Mouse (Mus musculus): Measurements from ENCODE around the gene Csnk1e. TPM values are rescaled to one million over a fixed set of nuclear protein-coding genes. Genes with fewer than 3 reads are reported as not detected.

The Csnk1e gene
- polyA plus RNA-seq, 1 experiment from 2014 or later: 24.7 TPM

DNA sequence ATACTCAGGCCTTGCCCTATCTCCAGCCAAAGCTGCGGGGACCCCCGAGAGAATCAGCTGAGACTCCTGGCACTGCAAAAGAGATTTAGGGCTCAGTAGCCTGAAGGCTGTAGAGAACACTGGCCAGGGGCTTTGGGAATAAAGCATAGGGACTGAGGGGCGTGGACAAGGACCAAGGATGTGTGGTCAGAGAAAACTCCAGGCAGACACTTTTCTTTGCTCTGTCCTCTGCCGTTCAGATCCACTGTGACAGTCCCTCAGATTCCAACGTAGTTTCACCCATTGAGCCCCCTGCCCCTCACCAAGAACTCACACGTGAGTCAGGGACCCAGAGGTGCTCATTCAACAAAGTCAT is 13.1 kb downstream of the Csnk1e start:
- H3K9me3 ChIP-seq (replicated peaks): no peaks in the 10 kb centered on the region
- peak overlapping the region; percentile 89 for H3K4me2 ChIP-seq
- peaks cover 16% of the 10 kb centered on the region for H3K27me3 ChIP-seq (replicated peaks)
- ATAC-seq: no peak
- H3K4me1 ChIP-seq: peaks cover 63% of the 10 kb centered on the region
- H3K4me3 ChIP-seq: peak overlapping the region; percentile 76
- H3K36me3 ChIP-seq: peaks cover 15% of the 10 kb centered on the region
- 13% methylated on average over 6 of the region's 6 CpGs for WGBS (ENCODE audit: insufficient replicate concordance)
- peak overlapping the region; percentile 76 for H3K9ac ChIP-seq
- peak overlapping the region; percentile 79; the same call in 1 of the 2 replicates for H3K27ac ChIP-seq

GRCm38 (mm10) chr15:79441331-79442256 is 13.8 kb downstream of the Csnk1e start:
- peaks cover 16% of the 10 kb centered on the region for H3K27me3 ChIP-seq (replicated peaks)
- peak; percentile 57 for ATAC-seq
- peaks cover 20% of the 10 kb centered on the region for H3K36me3 ChIP-seq
- H3K9ac ChIP-seq: peak overlapping the region; percentile 76
- H3K4me3 ChIP-seq: peak overlapping the region; percentile 76
- 1% methylated on average over 82 of the region's 107 CpGs for WGBS (ENCODE audit: insufficient replicate concordance)
- H3K27ac ChIP-seq: peak overlapping the region; percentile 79
- peaks cover 69% of the 10 kb centered on the region for H3K4me1 ChIP-seq
- no peaks in the 10 kb centered on the region for H3K9me3 ChIP-seq (replicated peaks)
- peak overlapping the region; percentile 89 for H3K4me2 ChIP-seq

DNA sequence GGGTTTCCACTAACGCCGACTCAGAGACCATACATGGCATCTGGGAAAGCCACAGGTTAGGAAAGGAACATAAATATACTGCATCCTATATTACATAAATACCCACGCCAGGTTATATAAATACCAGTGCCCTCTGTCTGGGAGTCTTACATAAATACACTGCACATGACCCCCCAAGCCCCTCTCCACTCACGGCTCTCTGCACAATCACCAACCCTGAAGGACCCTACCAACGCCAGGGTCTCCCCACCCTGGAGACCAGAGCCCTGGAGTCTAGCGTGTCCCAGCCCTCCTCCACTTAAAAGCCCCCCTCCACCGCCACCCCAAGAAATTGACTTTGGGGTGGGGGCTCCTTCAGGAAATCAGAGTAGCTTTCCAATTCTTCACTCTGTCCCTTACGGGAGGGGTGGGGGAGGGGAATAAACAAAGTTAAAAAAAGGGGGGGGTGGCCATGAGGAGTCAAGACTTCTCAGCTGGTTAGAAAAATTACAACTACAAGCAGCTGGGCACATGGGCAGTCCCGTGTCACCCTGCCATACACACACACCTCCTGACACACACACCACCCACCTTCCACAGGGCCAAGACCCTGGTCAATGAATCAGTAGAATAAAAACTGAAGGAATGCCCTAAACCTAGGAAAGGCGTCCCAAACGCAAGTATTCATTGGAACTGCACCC is 14.6 kb downstream of the Csnk1e start:
- Histone ChIP-seq H3K4me1 (peaks cover 77% of the 10 kb centered on the region), H3K4me3 (peak overlapping the region; percentile 76), H3K27me3 (replicated peaks) (peaks cover 16% of the 10 kb centered on the region), H3K9me3 (replicated peaks) (no peaks in the 10 kb centered on the region), H3K4me2 (peak overlapping the region; percentile 89), H3K36me3 (peaks cover 24% of the 10 kb centered on the region), H3K9ac (peak overlapping the region; percentile 76), H3K27ac (peak overlapping the region; percentile 79)
- WGBS (ENCODE audit: insufficient replicate concordance): 30% methylated on average over 11 of the region's 11 CpGs
- no peak for ATAC-seq

DNA sequence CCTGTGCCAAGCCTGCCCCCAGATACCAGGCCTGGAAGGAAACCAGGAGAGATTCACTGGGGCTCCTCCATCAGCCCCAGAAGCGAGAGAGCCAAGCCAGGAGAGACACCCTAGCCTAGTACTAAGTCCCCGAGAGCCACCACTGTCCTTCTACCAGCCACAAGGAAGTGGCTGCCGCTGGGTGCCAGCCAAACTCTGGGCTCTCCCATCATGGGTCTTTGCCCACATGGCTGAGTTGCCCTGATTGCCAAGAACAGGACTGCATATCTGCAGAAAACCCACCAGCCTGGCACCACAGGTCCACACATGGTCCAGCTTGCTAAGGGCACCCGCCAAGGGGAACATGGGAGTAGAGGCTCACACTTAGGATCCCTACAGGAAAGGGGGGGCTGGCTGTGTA is 15.1 kb downstream of the Csnk1e start:
- H3K27ac ChIP-seq: no peak overlapping the region; the same call in 1 of the 2 replicates
- no peak overlapping the region; the same call in 1 of the 2 replicates for H3K9ac ChIP-seq
- peaks cover 81% of the 10 kb centered on the region for H3K4me1 ChIP-seq
- peaks cover 25% of the 10 kb centered on the region for H3K36me3 ChIP-seq
- H3K4me2 ChIP-seq: peak overlapping the region; percentile 89
- no peak for ATAC-seq
- H3K4me3 ChIP-seq: peak overlapping the region; percentile 76; the same call in 1 of the 2 replicates
- peaks cover 16% of the 10 kb centered on the region for H3K27me3 ChIP-seq (replicated peaks)
- WGBS (ENCODE audit: insufficient replicate concordance): 56% methylated on average over 4 of the region's 4 CpGs
- no peaks in the 10 kb centered on the region for H3K9me3 ChIP-seq (replicated peaks)

GRCm38 (mm10) chr15:79439386-79439785 is 16.0 kb downstream of the Csnk1e start:
- no peak overlapping the region for H3K9ac ChIP-seq
- peaks cover 77% of the 10 kb centered on the region for H3K4me1 ChIP-seq
- no peak overlapping the region for H3K4me3 ChIP-seq
- no peaks in the 10 kb centered on the region for H3K9me3 ChIP-seq (replicated peaks)
- peaks cover 16% of the 10 kb centered on the region for H3K27me3 ChIP-seq (replicated peaks)
- 71% methylated on average over 4 of the region's 4 CpGs for WGBS (ENCODE audit: insufficient replicate concordance)
- H3K4me2 ChIP-seq: no peak overlapping the region
- no peak overlapping the region for H3K27ac ChIP-seq
- peaks cover 26% of the 10 kb centered on the region for H3K36me3 ChIP-seq
- no peak for ATAC-seq

- peaks cover 32% of the 10 kb centered on the region for H3K36me3 ChIP-seq
- no peak overlapping the region for H3K9ac ChIP-seq
- H3K9me3 ChIP-seq (replicated peaks): no peaks in the 10 kb centered on the region
- peaks cover 16% of the 10 kb centered on the region for H3K27me3 ChIP-seq (replicated peaks)
- no peak overlapping the region for H3K4me3 ChIP-seq
- WGBS (ENCODE audit: insufficient replicate concordance): 80% methylated on average over 8 of the region's 8 CpGs
- no peak overlapping the region for H3K4me2 ChIP-seq
- H3K4me1 ChIP-seq: peaks cover 72% of the 10 kb centered on the region
- ATAC-seq: no peak
- no peak overlapping the region for H3K27ac ChIP-seq
Observed at GRCm38 (mm10) chr15:79438816-79439215, 16.6 kb downstream of the Csnk1e start.

GRCm38 (mm10) chr15:79438209-79438810 is 17.1 kb downstream of the Csnk1e start:
- 68% methylated on average over 6 of the region's 6 CpGs for WGBS (ENCODE audit: insufficient replicate concordance)
- H3K9me3 ChIP-seq (replicated peaks): no peaks in the 10 kb centered on the region
- H3K36me3 ChIP-seq: peaks cover 33% of the 10 kb centered on the region
- H3K4me3 ChIP-seq: no peak overlapping the region
- H3K4me2 ChIP-seq: no peak overlapping the region
- ATAC-seq: no peak
- peaks cover 71% of the 10 kb centered on the region for H3K4me1 ChIP-seq
- peaks cover 16% of the 10 kb centered on the region for H3K27me3 ChIP-seq (replicated peaks)
- H3K9ac ChIP-seq: no peak overlapping the region
- H3K27ac ChIP-seq: no peak overlapping the region

GRCm38 (mm10) chr15:79437541-79438208 is 17.7 kb downstream of the Csnk1e start:
- peaks cover 11% of the 10 kb centered on the region for H3K27me3 ChIP-seq (replicated peaks)
- H3K36me3 ChIP-seq: peaks cover 33% of the 10 kb centered on the region
- H3K9ac ChIP-seq: no peak overlapping the region
- H3K27ac ChIP-seq: no peak overlapping the region
- H3K4me2 ChIP-seq: no peak overlapping the region
- no peaks in the 10 kb centered on the region for H3K9me3 ChIP-seq (replicated peaks)
- no peak overlapping the region for H3K4me3 ChIP-seq
- H3K4me1 ChIP-seq: peaks cover 77% of the 10 kb centered on the region
- WGBS (ENCODE audit: insufficient replicate concordance): 69% methylated on average over 12 of the region's 12 CpGs
- no peak for ATAC-seq

- Histone ChIP-seq H3K27ac (no peak overlapping the region; the same call in 1 of the 2 replicates), H3K4me2 (no peak overlapping the region), H3K4me3 (no peak overlapping the region), H3K36me3 (peaks cover 34% of the 10 kb centered on the region), H3K9ac (no peak overlapping the region), H3K9me3 (replicated peaks) (no peaks in the 10 kb centered on the region), H3K27me3 (replicated peaks) (peaks cover 4% of the 10 kb centered on the region; the same call in 1 of the 2 replicates), H3K4me1 (peaks cover 84% of the 10 kb centered on the region)
- 63% methylated on average over 7 of the region's 7 CpGs for WGBS (ENCODE audit: insufficient replicate concordance)
- ATAC-seq: no peak
Observed at GRCm38 (mm10) chr15:79436481-79436921, 18.9 kb downstream of the Csnk1e start.

DNA sequence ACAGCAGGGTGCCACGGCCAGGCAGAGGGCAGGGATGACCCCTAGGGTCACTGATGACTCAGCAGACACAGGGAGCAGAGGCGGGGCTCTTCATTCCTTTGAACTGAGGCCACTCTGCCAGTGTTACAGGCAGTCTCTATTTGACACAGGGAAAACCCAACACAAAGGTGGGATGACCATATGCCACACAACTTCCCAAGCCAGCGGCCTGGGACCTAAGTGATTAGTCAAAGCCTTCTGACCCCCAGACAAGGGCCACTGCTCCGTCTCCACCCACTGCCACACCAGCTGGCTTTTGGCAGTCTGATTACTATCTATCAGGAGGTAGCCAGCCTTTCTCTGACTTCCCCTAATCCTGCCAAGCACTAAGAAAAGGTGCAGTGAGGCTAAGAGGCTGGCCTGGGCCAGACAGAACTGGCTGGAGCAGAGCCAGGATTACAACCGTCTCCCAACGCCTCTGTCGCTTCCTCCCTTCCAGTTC is 20.1 kb downstream of the Csnk1e start:
- H3K27me3 ChIP-seq (replicated peaks): no peaks in the 10 kb centered on the region
- H3K27ac ChIP-seq: peak overlapping the region; percentile 61
- peaks cover 76% of the 10 kb centered on the region for H3K4me1 ChIP-seq
- no peak overlapping the region for H3K9ac ChIP-seq
- 0 out of 2 replicates have a peak, but pooled peaks have one; percentile 38 for ATAC-seq
- H3K9me3 ChIP-seq (replicated peaks): no peaks in the 10 kb centered on the region
- H3K4me3 ChIP-seq: no peak overlapping the region
- peaks cover 46% of the 10 kb centered on the region for H3K36me3 ChIP-seq
- H3K4me2 ChIP-seq: peak overlapping the region; percentile 17; the same call in 1 of the 2 replicates
- WGBS (ENCODE audit: insufficient replicate concordance): 22% methylated on average over 7 of the region's 7 CpGs

DNA sequence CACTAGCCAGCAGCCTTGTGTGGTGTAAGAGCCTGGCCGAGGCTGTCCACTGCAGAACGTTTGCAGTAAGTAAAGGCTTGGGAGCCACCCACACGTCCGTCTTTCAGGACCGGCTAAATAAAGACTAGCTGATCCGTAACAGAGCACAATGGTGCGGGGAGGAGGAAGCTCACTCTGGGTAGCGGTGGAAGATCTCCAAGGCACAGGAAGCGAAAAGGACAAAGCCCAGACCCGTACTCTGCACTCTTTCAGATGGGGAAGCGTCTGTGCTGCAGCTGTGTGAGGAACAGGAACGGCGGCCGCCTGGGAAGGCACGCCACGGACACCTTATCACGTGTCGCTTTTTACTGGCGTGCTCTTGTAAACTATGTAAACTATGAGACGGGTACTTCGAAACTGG is 22.5 kb downstream of the Csnk1e start:
- Histone ChIP-seq H3K27me3 (replicated peaks) (no peaks in the 10 kb centered on the region), H3K9me3 (replicated peaks) (no peaks in the 10 kb centered on the region), H3K36me3 (peaks cover 61% of the 10 kb centered on the region), H3K27ac (peak overlapping the region; percentile 80), H3K4me2 (peak overlapping the region; percentile 45), H3K4me1 (peaks cover 54% of the 10 kb centered on the region), H3K9ac (0 out of 2 replicates have a peak overlapping the region, but pooled peaks have one; percentile 32), H3K4me3 (peak overlapping the region; percentile 15; the same call in 1 of the 2 replicates)
- no peak for ATAC-seq
- WGBS (ENCODE audit: insufficient replicate concordance): 17% methylated on average over 21 of the region's 21 CpGs
